Mouse (Mus musculus) heart, postnatal 0 days (tissue): Measurements from ENCODE around the gene Eif3a. TPM values are rescaled to one million over a fixed set of nuclear protein-coding genes. Genes with fewer than 3 reads are reported as not detected.

Experiments
- ATAC-seq: fragments of 200-750 bp; cut with Nextera tagmentation; 2 replicates; pipeline ENCODE4 v1.8.0; 2017; ENCODE audit warnings: low read depth, moderate number of reproducible peaks, moderate library complexity; ENCODE audit not compliant: insufficient read depth
- DNase-seq: peaks from one replicate; pipeline ENCODE4 v3.0.0-alpha.2; 2016; ENCODE audit warnings: low spot score
- H3K27ac ChIP-seq: fragments of 300-500 bp; sonication (generic); 2 replicates; pipeline ENCODE4 v1.5.1; 2014; ENCODE audit warnings: low read depth, mild to moderate bottlenecking
- H3K27me3 ChIP-seq: fragments of 300-500 bp; sonication (generic); 2 replicates; pipeline ENCODE4 v1.6.1; 2014; ENCODE audit warnings: low read length, mixed read lengths; ENCODE audit not compliant: control insufficient read depth, insufficient read depth
- H3K36me3 ChIP-seq: fragments of 300-500 bp; sonication (generic); replicated peaks from 2 replicates; pipeline ENCODE4 v1.6.1; 2014; ENCODE audit warnings: low read length, mixed read lengths; ENCODE audit not compliant: control insufficient read depth, insufficient read depth
- H3K4me1 ChIP-seq: fragments of 300-500 bp; sonication (generic); 2 replicates; pipeline ENCODE4 v1.6.1; 2014; ENCODE audit warnings: antibody characterized with exemption; ENCODE audit not compliant: control insufficient read depth, insufficient read depth
- H3K4me2 ChIP-seq: fragments of 300-500 bp; sonication (generic); 2 replicates; pipeline ENCODE4 v1.6.1; 2014; ENCODE audit warnings: low read depth, mild to moderate bottlenecking, low read length, moderate library complexity
- H3K4me3 ChIP-seq: fragments of 300-500 bp; sonication (generic); 2 replicates; pipeline ENCODE4 v1.5.1; 2014; ENCODE audit warnings: low read depth, low read length
- H3K9ac ChIP-seq: fragments of 300-500 bp; sonication (generic); replicated peaks from 2 replicates; pipeline ENCODE4 v1.6.1; 2014; ENCODE audit warnings: low read depth, low read length, mixed read lengths
- H3K9me3 ChIP-seq: fragments of 300-500 bp; sonication (generic); replicated peaks from 2 replicates; pipeline ENCODE4 v1.6.1; 2016; ENCODE audit warnings: low read length; ENCODE audit not compliant: control insufficient read depth
- CTCF ChIP-seq: IDR thresholded peaks from 2 replicates; pipeline ENCODE4 v1.5.1; 2016; ENCODE audit warnings: antibody characterized with exemption, control low read depth, low read depth
- EP300 ChIP-seq: IDR thresholded peaks from 2 replicates; pipeline ENCODE4 v1.6.1; 2016; ENCODE audit warnings: antibody characterized with exemption, low read depth
- WGBS: fragments of 180-500 bp; shearing (Covaris S2); extraction: QIAGEN DNeasy Blood & Tissue Kit; methylation state at CpG from one replicate; pipeline ENCODE4 v1.1.7; 2014; 5-methylcytosine and 5-hydroxymethylcytosine counted together
- polyA plus RNA-seq: library from polyadenylated mRNA; unstranded; fragments of >200 nt; fragmentation: Nextera tagmentation; extraction: Ambion mirVana; gene quantifications from 2 replicates; pipeline ENCODE4 v1.2.1, GENCODE M21; 2015
- total RNA-seq: library from RNA; depleted of rRNA; stranded (reverse); fragments of >200 nt; gene quantifications from 2 replicates; pipeline ENCODE4 v1.2.3, GENCODE M21; 2014; ENCODE audit warnings: low replicate concordance

Gene Eif3a
- total and polyA plus RNA-seq, 2 experiments from 2014 or later: 75.1 to 75.5 TPM

DNA sequence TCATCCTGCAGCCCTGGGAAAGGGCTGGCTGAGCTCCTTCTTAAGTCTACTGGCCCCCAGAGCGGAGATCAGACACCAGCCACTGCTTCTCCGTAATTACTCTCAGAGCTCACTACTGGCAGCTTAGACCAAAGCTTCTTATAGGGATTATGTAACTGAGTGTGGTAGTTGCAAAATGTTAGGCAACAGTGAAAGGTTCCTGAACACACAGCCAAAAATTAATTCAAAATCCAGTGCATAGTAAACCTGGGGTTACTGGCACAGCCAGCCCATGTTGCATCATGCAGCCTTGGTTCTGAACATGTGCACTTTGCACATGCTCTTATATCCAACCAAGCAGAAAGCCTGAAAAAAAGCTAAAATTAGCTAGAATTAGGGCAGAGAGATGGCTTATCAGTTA lies 4.8 kb upstream of the Eif3a start:
- H3K27ac ChIP-seq: no peak overlapping the region
- H3K9me3 ChIP-seq: no peaks in the 10 kb centered on the region
- DNase-seq (no peak), ATAC-seq (no peak)
- H3K4me1 ChIP-seq: no peaks in the 10 kb centered on the region
- WGBS: 83% methylated on average over 2 of the region's 2 CpGs
- H3K9ac ChIP-seq: no peak overlapping the region
- no peaks in the 10 kb centered on the region for H3K27me3 ChIP-seq
- H3K4me2 ChIP-seq: no peak overlapping the region
- TF ChIP-seq EP300 (no peak), CTCF (no peak)
- no peak overlapping the region for H3K4me3 ChIP-seq
- no peaks in the 10 kb centered on the region for H3K36me3 ChIP-seq

DNA sequence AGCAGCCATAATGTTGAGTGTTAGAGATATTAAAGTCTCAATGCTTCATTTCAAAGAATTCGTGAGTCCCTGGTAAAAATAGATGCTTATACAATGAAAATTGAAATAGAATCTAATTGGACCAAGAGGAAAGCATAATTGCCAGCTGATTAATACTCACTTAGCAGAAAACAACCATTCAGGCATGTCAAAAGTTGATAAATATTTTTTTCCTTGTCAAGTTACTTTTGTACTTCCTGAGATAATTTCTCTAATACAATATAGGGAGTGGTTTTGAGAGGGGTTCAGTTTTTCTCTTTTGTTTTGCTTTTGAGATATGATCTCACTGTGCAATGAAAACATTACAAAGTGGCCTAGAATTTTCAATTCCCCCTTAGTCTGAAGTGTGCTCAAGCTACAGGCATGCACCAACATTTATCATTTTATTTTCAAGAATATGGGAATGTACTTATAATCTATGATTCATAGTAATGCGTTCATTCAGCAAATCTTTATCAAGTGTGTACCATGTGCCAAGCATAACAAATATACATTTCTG lies 2.8 kb upstream of the Eif3a start:
- Histone ChIP-seq H3K9ac (no peak overlapping the region), H3K4me3 (no peak overlapping the region), H3K27ac (no peak overlapping the region), H3K36me3 (no peaks in the 10 kb centered on the region), H3K27me3 (no peaks in the 10 kb centered on the region), H3K9me3 (no peaks in the 10 kb centered on the region), H3K4me1 (peaks cover 7% of the 10 kb centered on the region), H3K4me2 (no peak overlapping the region)
- ATAC-seq: no peak
- TF ChIP-seq EP300 (no peak), CTCF (no peak)
- DNase-seq: no peak
- 62% methylated on average over 2 of the region's 2 CpGs for WGBS

DNA sequence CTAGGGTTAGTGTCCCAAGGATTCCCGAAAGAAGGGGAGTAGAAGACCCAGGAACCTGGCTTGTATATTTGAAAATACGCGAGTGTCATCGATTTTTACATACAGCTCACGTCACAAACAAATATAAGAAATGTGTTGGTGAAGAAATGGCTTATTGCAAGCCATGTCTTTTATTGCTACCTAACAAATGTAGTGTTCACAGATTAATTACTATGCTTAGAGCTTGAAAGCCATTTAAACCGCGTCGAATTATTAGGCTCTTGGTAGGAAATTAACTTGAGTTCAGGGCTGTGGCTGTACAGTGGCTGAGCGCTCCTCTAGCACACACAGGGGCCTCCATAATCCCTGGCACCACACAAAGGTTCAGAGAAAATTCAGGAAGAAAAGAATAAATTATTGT lies 706 bp upstream of the Eif3a start:
- 17% methylated on average over 9 of the region's 9 CpGs for WGBS
- Histone ChIP-seq H3K27me3 (no peaks in the 10 kb centered on the region), H3K36me3 (no peaks in the 10 kb centered on the region), H3K9ac (peak overlapping the region; percentile 96), H3K4me3 (peak overlapping the region; percentile 89), H3K4me1 (peaks cover 20% of the 10 kb centered on the region), H3K27ac (peak overlapping the region; percentile 99), H3K4me2 (peak overlapping the region; percentile 73), H3K9me3 (no peaks in the 10 kb centered on the region)
- ATAC-seq: no peak
- no peak for DNase-seq
- TF ChIP-seq CTCF (no peak), EP300 (0 out of 2 replicates have a peak, but pooled peaks have one; percentile 38)

DNA sequence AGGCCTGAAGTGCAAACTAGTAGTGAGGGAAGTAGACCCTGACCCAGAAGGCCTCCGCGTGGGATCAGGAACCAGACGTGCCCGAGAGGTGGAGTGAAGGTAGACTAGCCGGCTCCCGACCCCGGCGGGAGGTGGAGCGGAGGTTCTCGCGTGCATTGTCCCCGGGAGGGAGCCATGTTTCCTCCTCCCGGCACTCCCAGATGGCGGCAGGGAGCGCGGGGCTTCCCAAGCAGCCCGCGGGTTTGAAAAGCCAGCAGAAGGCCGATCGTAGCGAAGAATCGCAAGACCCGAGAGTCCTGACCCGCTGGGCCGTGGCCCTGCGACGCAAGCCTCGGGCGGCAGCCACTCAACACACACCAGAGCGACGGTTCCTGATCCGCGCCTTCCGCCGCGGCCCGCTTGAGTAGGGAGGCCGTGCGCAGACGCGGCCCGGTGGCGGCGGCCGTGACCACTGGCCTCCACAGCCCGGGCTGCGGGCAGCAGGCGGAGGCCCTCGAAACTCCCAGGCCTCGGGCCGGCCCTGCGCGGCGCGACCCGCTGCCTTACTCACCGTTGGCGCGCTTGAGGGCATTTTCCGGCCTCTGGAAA lies 445 bp downstream of the Eif3a start:
- no peak for TF ChIP-seq CTCF
- TF ChIP-seq EP300: no peak
- H3K4me1 ChIP-seq: peaks cover 24% of the 10 kb centered on the region
- H3K4me3 ChIP-seq: peak overlapping the region; percentile 89
- no peaks in the 10 kb centered on the region for H3K9me3 ChIP-seq
- H3K4me2 ChIP-seq: peak overlapping the region; percentile 73
- ATAC-seq: peak; percentile 71
- peak overlapping the region; percentile 99 for H3K27ac ChIP-seq
- H3K36me3 ChIP-seq: no peaks in the 10 kb centered on the region
- no peaks in the 10 kb centered on the region for H3K27me3 ChIP-seq
- under 1% methylated on average over 59 of the region's 60 CpGs for WGBS
- DNase-seq: peak; percentile 41
- H3K9ac ChIP-seq: peak overlapping the region; percentile 96

DNA sequence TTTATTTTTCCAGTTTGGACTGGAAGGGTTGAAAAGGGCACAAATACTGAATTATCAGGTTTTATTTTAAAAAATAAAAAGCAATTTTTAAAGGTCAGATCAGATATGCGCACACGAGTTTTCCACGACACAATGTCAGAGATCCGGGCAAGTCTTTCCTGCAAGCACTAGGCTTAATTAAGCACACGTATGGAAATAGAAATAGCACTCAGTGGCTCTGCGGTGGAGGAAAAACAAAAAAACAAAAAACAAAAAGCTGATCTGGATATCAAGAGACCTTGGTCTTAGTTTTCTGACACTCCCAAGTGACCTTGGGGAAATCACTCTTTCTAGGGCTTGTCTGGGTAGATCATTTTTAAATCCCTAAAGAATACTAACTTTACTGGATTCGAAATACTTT lies 1.0 kb downstream of the Eif3a start:
- TF ChIP-seq EP300: no peak
- no peak for TF ChIP-seq CTCF
- DNase-seq (no peak), ATAC-seq (no peak)
- Histone ChIP-seq H3K4me2 (peak overlapping the region; percentile 73), H3K27ac (peak overlapping the region; percentile 99), H3K27me3 (no peaks in the 10 kb centered on the region), H3K4me3 (peak overlapping the region; percentile 89), H3K9me3 (no peaks in the 10 kb centered on the region), H3K4me1 (peaks cover 24% of the 10 kb centered on the region), H3K36me3 (no peaks in the 10 kb centered on the region), H3K9ac (peak overlapping the region; percentile 96)
- WGBS: 0% methylated on average over 7 of the region's 7 CpGs
